Mouse (Mus musculus) thymus, postnatal 36 days (tissue): ENCODE measurements around the gene Opn4.

ENCODE experiments used
- DNase-seq, 2 experiments: peaks; one replicate each; pipeline ENCODE4 v3.0.0; 2022; ENCODE audit warnings: mixed read lengths in 2 of 2

Opn4 gene

DNA sequence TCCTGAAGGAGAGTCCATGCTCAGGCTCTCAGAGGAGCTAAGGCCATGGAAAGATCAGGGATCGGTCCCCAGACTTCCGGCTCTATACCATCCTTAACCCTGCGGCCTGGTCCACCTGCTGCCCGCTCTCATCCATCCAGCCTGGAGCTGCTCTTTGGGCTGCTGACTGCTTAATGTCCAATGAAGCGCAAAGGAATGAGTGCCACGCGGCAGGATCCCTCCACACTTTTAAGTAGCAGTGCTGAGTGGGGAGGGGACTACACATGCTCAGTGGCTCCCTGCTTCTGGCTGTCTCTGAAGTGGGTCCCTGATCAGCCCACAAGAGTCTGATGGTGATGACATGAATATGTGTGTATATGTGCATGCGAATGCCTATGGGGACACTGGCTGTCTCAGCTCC lies at the start of gene Opn4:
Opn4 (minus strand) TSS at position 202 of the 400 bp plus-strand sequence.
- DNase-seq = no peak

DNA sequence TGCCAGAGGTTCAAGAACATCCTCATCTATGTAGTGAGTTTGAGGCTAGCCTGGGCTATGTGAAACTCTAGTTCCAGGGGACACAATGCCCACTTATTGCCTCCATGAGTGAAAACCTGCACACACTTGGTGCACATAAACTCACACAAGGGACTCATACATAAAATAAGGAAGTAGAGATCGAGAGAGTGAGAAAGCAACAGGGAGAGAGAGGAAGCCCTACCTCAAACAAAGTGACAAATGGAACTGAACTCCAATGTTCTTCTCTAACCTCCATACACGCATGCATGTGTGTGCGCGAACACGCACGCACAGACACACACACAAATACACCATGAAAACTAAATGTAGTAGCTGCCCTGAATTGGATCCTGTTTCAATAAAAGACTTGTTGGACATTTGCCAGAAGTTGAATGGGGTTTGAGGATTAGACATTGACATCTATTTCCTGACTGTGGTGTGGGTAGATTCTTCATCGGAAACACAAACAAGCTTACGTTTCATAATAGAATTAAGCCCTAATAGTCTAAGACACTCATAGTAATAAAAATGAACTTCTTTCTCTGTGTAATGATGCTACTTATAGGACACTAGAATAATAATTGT lies 48.0 kb upstream of the Opn4 start:
- no peak for DNase-seq

DNA sequence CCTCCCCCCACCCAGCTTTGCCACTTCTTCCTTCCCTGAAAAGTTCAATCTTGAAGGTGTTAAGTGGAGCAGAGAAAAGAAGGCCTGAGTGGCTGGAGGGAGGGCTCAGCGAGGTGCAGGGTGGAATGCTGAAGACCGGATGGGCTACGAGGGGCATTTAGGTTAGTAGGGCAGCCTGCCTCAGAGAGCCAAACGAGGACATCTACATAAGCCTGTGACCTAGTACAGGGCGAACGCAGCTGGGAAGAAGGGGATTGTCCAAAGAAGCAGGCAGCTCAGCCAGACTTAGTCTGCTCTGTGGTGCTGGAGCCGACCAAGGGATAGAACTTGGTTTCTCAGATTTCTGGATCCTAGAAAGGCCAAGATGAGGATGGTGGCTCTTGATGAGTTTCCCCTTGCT lies 44.2 kb upstream of the Opn4 start:
- DNase-seq = no peak

DNA sequence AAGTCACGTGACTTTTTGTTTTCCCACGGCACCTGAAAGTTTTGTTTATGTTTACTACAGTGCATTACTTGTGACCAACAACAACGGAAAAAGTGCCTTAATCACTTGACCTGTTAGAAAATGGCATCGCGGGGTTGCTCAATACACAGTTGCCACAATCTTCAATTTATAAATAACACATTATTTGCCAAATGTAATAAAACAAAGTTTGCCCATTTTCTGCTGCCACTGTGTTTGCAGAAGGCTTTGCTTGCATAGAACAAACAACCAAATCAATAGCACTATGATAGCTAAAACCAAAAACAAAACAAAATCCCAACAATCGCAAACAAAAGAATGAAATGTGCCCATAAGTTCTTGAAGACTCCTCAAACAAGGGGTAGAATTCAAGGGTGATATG lies 35.8 kb upstream of the Opn4 start:
- no peak for DNase-seq

DNA sequence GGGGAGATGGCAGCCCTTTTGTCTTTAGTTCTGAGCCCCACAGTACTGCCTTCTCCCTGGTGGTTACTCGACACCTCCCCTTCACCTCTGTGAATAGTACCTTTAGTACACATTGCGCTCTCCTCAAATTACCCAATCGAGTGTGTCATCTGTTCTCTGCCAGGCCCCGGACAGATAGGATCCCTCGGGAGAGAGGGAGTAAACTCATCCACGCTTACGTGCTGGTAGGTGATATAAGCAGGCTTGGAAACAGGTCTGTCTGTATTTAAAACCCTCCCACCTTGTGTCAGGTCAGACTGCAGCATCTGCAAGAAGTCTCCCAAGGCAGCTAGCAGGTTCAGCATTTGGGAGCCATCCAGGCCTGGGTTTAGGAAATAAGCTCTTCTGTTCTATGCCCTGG lies 35.2 kb upstream of the Opn4 start:
- DNase-seq = no peak

DNA sequence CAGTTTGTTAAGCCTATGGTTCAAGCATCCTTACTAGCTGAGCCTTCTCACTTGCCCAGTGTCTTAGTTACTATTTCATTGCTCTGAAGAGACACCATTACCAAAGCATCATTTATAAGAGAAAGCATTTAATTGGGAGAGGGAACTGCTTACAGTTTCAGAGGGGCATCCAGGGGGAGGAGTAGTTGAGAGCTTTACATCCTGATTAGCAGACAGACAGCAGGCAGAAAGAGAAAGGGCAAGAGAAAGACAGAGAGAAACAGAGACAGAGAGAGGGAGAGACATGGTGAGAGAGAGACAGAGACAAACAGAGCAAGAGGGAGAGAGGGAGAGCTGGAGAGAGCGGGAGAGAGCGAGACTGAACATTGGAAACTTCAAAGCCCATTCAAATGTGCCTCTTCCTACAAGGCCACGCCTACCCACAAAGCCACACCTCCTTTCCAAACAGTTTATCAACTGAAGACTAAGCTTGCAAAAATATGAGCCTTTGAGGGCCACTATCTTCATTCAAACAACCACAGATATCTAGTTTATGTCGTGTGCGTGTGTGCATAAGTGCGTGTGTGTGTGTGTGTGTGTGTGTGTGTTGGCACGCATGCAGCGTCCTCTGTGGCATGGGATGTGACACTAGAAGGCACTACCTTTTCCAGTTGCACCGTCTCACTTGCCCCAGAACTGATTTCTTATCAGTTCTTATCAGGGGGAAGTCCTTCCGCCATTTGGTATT lies 32.9 kb upstream of the Opn4 start:
- peak in 1 of 2 experiments; percentile 18 for DNase-seq

DNA sequence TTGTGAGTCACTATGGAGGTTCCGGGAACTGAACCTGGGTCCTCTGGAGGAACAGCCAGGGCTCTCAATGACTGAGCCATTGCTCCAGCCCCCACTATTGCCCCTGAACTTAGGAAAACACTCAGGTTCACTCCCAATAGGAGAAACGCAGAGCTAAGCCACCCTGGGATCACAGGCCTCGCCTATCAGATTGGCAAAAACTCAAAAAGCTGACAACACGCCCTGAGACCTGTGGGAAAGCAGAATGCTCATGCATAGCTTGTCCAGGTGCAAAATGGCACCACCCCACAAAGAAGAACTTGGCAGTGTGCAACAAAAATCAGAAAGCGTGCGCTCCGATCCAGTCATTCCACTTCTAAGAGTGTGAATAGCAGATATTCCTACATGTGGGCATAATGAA lies 26.9 kb upstream of the Opn4 start:
- DNase-seq = no peak

DNA sequence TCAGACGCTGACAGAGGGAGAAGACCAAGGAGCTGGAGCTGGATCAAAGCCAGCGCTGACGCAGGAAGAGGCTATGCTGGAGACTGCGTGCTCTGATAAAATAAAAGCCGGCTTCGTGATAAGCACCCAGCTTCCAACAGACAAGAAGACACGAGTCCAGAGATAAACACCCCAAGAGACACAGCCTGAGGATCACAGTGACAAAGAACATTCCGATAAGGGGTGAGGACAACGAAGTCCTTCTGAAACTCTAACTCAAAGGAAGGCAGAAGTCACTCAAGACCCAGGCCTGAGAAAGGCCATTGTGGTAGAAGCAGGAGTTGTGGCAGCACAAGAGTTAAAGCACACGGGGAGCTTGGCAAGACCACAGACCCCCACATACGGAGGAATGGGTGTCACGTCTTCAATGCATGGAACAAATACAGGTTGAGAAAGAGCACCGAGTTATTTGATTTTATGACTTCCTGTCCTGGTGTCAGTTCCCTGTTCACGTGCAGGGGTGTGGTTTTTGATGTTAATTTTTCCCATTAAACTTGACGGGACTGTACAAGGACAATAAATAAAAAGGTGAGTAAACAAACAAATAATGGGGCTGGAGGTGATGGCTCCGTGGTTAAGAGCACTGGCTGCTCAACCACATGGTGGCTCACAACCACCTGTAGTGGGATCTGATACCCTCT lies 23.7 kb upstream of the Opn4 start:
- DNase-seq = no peak

DNA sequence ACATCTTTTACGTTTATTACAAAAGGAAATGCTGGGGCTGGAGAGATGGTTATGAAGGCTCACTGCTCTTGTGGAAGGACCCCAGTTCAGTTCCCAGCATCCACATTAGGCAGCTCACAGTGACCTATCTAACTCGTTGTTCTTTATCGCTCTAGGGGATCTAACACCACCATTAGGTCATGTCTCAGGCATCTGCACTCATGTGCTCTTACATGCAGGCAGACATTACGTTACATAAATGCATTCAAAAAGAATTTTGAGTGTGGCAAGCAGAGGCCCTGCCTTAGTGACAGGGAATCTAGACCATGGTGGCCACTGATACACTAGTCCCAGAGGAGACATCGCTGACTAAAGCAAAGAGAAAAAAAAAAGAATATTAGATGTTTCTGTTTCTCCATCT lies 23.1 kb upstream of the Opn4 start:
- DNase-seq = no peak

DNA sequence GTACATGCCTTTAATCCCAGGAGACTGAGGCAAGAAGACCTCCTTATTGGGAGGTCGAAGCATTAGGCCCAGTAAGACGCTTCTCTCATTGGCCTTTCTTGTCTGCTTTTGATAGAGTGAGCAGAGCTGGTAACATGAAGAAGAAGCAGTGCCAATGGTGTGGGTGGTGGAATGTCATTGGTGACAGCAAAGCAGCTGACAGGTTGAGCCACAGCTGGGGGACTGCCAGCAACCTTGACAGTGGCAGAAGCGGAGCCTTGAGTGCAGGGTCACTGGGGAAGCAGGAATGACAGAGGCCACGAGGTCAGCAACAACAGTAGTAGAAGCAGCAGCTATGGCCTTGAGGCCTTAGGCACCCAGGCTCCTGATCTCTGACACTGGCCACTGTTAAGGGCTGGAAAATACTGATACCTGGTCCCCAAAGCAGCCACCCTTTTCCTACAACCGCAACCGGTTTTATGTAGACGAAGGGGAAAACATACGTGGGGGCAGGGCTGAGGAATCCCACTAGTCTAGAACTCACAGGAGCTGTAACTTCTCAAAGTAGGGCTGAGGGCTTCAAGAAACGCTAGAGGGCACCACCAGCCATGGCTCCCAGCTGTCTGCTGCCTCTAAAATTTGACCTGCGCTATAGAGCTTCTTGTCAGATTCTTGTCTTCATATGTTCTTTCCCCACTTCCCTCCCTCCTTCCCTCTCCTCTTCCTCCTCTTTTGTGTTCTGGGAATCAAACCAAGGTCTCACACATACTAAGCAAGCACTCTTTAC lies 20.9 kb upstream of the Opn4 start:
- peak; percentile 68 to 69 for DNase-seq

DNA sequence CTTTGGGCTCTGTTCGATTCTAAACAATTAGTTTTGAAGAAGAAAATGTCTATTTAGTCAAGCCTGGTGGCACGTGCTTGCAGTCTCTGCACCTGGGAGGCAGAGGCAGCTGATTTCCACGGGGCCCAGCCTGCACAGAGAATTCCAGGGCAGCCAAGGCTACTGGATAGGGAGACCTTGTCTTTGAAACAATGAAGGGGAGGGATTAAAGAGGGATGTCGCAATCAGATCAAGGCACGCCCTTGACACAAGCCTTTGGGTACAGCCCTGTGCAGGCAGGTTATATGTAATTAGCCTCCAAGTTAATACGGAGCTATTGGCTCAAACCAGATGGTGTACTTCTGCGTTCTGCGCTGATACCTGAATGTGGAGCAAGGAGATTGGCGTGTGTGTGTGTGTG lies 18.9 kb upstream of the Opn4 start:
- DNase-seq = no peak

DNA sequence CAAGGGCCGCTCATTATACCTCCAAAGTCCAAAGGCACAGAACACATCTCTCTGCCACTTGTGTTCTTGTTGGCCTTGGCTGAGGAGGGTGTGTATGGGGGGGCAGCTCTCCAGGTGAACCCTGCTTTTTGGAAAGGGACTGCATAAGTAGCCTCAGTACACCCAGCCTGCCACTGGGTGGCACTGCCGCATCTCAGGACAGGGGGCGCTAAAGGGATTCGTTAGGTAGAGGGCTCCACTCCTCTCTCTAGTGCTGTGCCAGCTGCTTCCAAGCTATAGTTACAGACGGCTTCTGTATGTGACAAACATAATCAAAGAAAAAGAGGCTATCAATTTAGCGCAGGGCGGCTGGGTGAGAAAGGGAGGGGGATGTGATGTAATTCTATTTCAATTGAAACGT lies 16.9 kb upstream of the Opn4 start:
- DNase-seq = peak; percentile 89 to 93

DNA sequence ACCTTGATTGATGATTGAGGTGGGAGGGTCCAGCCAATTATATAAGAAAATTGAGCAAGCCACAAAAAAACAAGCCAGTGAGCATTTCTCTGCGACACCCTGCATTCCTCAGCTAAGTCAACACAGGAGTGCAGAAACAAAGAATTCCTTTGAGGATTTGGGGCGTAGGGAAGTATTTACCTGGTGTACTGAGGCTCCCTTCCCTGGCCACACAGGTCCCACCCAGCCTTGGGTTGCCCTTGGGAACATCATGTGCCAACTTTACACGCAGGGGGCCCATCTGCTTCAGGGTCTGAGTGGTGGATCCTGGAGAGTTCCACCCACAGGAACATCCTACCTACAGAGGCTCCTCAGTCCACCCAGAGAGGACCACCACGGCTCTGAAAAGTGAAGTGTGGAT lies 15.7 kb upstream of the Opn4 start:
- no peak for DNase-seq

DNA sequence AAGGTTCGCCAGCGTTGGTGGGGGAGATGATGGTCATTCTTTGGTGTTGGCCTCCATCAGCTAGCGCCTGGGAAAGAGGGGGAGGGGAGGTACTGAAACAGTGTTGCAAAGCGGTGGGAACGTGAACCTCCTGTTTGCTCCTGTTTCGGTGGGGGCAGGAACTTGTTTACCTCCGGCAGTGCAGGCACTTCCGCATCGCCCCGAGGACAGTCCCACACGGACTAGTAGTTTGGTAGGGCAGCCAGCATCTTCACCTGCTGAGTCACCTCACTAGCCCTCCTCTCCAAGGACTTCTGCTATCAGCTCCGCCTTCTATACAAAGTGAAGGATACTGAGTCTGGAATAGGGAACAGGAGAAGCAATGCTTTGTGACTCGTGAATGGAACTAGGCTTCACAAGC lies 15.1 kb upstream of the Opn4 start:
- DNase-seq = peak; percentile 37 to 43

DNA sequence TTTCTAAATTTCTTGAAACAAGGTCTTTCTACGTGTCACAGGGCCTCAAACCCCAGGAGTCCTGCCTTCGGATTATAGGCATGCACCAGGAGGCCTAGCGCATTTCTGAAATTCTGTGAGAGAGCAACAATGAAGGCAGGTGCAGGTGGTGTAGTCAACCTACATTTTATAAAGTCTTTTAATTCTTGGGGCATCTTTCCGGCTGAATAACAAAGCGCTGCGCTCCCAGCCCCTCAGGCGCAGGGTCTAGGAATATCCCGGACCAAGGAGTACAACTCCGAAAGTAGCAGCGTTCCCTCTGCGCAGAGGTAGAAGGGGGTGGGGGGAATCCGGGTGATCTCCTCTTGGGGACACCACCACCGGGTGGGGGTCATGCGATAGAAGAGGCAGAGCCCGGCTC lies 14.6 kb upstream of the Opn4 start:
- no peak for DNase-seq

DNA sequence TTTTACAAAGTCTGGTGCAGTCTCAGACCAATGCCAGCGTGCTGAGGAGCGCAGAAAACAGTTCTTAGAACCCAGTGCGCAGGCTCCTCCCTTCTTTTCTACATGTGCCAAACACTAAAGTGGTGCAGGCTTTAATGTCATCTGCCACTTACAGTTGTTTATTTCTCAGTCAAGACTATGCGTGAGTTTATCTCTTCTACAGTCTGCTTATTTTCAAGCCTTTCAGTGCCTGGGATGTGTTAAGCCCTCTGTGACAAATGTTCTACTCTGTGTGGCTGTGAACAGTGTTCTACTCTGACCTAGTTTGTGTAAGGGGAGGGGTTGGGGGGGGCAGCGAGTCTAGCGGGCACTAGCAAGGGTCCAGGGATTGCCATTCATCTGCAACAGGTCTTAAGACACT lies 13.6 kb upstream of the Opn4 start:
- no peak for DNase-seq

DNA sequence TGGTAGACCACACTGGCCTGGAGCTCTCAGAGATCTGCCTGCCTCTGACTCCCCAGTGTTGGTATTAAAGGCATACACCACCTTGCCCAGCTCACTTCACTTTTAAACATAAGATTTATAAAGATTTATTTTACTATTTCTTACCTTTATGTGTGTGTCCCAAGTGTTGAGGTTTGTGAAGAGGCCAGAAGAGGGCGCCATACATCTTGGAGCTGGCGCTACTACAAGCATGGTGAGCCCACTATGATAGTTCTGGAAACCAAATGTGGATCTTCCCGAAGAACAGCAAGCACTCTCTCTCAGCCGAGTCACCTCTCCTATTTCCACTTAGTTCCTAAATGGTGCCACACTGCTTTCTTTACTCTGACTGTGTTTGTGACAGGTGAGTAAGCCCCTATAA lies 12.3 kb upstream of the Opn4 start:
- peak; percentile 33 to 41 for DNase-seq

DNA sequence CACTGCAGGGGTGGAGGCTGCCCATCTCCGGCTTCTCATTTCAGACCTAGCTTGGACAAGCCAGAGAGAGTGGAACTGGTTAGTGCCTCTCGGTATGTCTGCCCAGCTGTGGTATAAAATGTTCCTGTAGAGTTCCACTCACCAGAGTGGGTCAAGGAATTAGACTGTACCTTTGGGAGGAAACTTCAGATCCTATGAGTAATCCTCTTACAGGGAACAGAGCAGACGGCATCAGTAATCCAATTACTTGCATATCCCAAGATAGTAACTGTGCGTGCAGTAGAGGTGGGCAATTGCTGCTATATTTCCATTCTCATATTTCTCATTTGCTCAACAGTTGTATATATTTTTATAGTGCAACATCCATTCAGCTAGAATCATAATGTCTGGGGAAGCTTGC lies 11.6 kb upstream of the Opn4 start:
- DNase-seq = no peak

DNA sequence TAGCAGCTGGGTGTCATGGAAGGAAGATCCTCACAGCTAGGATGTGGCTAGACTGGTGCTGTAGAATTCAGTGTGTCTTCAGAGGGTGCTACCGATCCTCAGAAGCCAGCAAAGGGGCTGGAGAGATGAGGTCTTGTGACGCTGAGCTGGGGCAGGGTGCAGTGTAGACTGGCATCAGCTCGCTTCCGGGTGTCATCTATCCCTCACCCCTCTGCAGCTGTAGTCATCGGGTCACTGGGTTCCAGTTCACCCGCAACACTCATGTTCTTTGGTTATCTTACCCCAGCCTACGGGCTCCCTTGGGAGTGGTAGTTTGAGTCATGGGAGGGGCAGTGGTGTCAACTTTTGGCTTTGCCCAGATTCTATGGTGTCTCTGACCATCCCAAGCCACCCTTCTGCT lies 2.0 kb upstream of the Opn4 start:
- DNase-seq = no peak

DNA sequence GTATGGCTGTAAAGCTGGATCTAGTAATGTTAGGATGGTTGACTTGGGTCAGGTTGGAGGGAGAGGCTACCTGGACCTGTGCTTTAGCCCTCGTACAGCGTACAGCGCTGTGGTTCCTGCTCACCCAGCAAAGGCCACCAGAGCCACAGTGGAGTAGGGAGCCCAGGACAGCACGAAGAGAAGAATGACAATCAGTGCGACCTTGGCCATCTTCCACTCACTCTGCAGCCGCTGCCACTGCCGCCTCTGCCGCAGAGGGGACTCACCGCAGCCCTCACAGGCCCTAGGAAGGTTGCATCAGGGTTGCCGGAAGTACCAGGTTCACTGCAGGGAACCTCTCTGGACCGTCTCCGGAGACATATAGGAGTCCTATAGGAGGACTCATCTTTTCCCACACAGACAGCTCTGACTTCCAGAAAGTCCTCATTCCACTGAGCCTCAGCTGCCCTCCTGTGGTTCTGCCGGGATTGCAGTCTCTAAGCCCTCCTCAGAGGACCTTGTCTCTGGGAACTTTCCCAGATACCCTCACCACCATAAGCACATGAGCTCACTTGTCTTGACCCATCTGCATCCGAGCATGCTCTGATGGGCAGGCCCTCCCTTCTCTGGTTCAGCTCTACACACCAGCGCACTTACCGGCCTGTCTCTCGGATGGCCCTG lies 4.2 kb downstream of the Opn4 start:
- no peak for DNase-seq

DNA sequence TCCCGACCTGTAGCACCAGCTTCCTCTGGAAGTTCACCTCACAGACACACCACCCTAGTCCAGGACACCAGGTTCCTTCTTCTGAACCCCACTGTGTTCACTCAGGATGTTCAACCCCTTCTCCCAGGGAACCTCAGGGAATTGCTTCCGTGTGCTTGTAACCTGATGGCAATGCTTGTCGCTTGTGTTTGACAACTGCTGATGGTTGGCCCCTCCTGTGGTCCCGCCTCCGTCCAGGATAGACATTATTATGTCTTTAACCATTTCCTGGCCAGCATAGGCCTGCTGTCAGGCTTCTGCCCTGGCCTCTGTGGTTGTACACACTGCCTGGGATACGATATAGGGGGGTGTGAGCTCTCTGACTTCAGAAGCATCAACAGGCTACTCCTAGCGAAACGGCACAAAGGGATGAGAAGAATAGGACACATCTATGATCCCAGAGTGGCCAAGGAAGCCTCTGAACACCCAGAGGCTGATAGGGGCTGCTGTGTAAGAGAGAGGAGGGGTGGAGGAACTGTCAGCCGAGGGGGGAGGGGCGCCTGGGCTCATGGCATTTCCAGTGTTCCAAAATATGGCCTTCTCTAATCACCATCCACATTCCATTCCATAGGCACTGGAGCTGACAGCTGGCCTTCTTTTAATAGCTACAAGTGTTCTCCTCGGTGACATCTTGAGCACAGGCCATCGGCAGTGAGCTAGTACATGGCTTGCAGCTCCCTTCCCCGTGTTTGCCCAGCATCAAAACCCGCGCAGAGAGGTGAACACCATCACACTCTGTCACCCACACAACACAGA lies 8.0 kb downstream of the Opn4 start:
- DNase-seq = no peak
